Mouse (Mus musculus): ENCODE results near the gene Frrs1.

- TF ChIP-seq CTCF (IDR thresholded peaks at IDR 0.05; ENCODE audit: borderline replicate concordance, insufficient read depth, low read depth, low read length) (no peak), POLR2A (IDR thresholded peaks at IDR 0.05; ENCODE audit: borderline replicate concordance, insufficient read depth, low read length) (no peak)
Measured at GRCm38 (mm10) chr3:116943422-116943821, 84.2 kb downstream of the Frrs1 start.

Measured in cerebellum, adult 2 months (tissue).